Mouse (Mus musculus) C2C12 (cell line): Measurements from ENCODE around the gene Atp8a2. TPM values are rescaled to one million over a fixed set of nuclear protein-coding genes. Genes with fewer than 3 reads are reported as not detected.

ENCODE experiments used
- H3K27me3 ChIP-seq: one replicate; pipeline ENCODE4 v1.6.1; 2011; ENCODE audit not compliant: control insufficient read depth, insufficient read depth, insufficient read length
- H3K36me3 ChIP-seq: one replicate; pipeline ENCODE4 v1.6.1; 2011; ENCODE audit not compliant: control insufficient read depth, insufficient read depth
- H3K4me3 ChIP-seq: one replicate; pipeline ENCODE4 v1.5.1; 2011; ENCODE audit warnings: mild to moderate bottlenecking, control low read depth; ENCODE audit not compliant: poor library complexity, insufficient read depth, severe bottlenecking
- H3K79me2 ChIP-seq: one replicate; pipeline ENCODE4 v1.6.1; 2011; ENCODE audit not compliant: control insufficient read depth, insufficient read depth
- H3K79me3 ChIP-seq: one replicate; pipeline ENCODE4 v1.6.1; 2011; ENCODE audit warnings: low read depth, control low read depth
- H3ac ChIP-seq: one replicate; pipeline ENCODE3; 2011; ENCODE audit warnings: low read depth; ENCODE audit not compliant: control insufficient read depth, insufficient read length
- CEBPB ChIP-seq: IDR thresholded peaks from one replicate; pipeline ENCODE4 v1.6.1; 2011; ENCODE audit warnings: low read depth, mild to moderate bottlenecking, control low read depth, moderate library complexity
- CTCF ChIP-seq: IDR thresholded peaks from one replicate; pipeline ENCODE4 v1.5.1; 2011; ENCODE audit not compliant: control insufficient read depth, insufficient read depth, insufficient read length
- FOSL1 ChIP-seq: IDR thresholded peaks from one replicate; pipeline ENCODE4 v1.8.0; 2011; ENCODE audit warnings: mild to moderate bottlenecking, low read length; ENCODE audit not compliant: poor library complexity, insufficient read depth, severe bottlenecking
- MAX ChIP-seq: IDR thresholded peaks from one replicate; pipeline ENCODE4 v1.6.1; 2011; ENCODE audit warnings: mild to moderate bottlenecking, control low read depth
- MYOD1 ChIP-seq: IDR thresholded peaks from one replicate; pipeline ENCODE4 v1.6.1; 2011; ENCODE audit warnings: low read depth; ENCODE audit not compliant: control insufficient read depth, insufficient read length
- MYOG ChIP-seq: IDR thresholded peaks from one replicate; pipeline ENCODE4 v1.6.1; 2011; ENCODE audit not compliant: control insufficient read depth, insufficient read length; ENCODE audit errors: extremely low read depth
- USF1 ChIP-seq: IDR thresholded peaks from one replicate; pipeline ENCODE4 v1.6.1; 2011; ENCODE audit warnings: low read depth, mild to moderate bottlenecking, control low read depth, moderate library complexity
- polyA plus RNA-seq: library from polyadenylated mRNA; unstranded; fragments of >200 nt; fragmentation: generic; extraction: Trizol; gene quantifications from one replicate; pipeline ENCODE4 v1.2.1, GENCODE M21; 2012; ENCODE audit warnings: missing spikeins

The Atp8a2 gene
- polyA plus RNA-seq, 1 experiment: under 0.01 TPM

DNA sequence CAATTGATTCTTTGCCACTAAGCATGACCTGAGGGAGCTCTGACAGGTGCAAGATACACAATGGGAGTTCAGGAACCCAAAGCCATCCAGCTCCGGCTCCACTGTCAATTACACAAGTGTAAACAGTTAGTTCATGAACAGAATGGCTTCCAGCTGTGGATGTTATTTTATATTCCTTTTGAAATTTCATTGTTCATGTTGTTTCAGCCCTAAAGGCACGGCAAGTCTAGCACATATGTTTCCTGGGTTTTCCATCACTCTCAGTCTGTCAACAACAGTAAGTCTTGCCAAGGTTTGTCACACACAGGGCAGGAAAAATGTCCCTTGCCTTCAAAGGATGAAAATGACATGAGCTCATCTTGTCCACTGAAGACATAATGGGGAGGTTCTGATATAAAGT is 166.3 kb downstream of the Atp8a2 start:
- no peaks in the 10 kb centered on the region for H3K79me2 ChIP-seq
- no peak overlapping the region for H3K4me3 ChIP-seq
- no peaks in the 10 kb centered on the region for H3K27me3 ChIP-seq
- no peaks in the 10 kb centered on the region for H3K36me3 ChIP-seq
- no peak for TF ChIP-seq FOSL1
- TF ChIP-seq MYOD1: no peak
- TF ChIP-seq CTCF: no peak
- H3K79me3 ChIP-seq: no peaks in the 10 kb centered on the region
- H3ac ChIP-seq: no peak overlapping the region

DNA sequence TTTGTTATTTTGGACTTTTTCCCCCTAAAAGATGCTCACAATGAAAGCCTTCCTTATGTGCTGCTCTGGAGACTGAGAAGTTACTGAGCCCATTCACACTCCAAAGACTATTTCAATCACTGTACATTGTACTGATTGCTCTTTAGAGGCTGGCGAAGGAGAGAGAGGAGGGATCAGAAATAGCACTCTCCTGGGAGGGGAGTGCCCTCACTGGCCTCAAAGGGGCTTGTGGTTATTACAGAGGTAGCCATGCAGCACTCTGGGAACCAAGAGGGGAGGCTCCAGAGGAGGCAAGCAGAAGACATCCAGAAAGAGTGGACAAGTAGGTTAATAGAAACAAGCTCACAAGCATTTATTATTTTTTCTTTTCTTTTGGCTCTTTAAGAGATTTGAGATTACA is 169.8 kb downstream of the Atp8a2 start:
- no peak overlapping the region for H3K4me3 ChIP-seq
- H3ac ChIP-seq: no peak overlapping the region
- no peaks in the 10 kb centered on the region for H3K79me2 ChIP-seq
- H3K79me3 ChIP-seq: no peaks in the 10 kb centered on the region
- TF ChIP-seq CTCF (no peak), MYOG (no peak), CEBPB (no peak), FOSL1 (no peak), USF1 (no peak), MAX (no peak), MYOD1 (no peak)
- no peaks in the 10 kb centered on the region for H3K27me3 ChIP-seq
- H3K36me3 ChIP-seq: no peaks in the 10 kb centered on the region

DNA sequence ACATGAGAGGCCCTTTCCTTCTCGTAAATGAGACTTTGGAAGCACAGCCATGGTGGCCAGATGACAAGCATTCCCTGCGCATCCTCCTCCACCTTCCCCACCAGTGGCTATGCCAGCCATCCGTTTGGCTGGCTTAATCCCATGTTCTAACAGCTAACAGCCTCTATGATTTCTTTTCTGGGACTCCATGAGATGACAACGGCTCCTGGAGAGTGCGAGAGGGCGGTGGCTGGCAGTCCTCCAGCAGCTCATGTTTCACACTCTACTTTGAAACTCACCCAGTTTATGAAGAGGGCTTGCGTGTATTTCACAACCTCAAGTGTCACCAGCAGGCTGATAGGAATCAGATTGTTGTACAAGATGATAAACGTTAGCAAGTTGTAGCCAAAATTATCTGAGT is 170.3 kb downstream of the Atp8a2 start:
- H3K36me3 ChIP-seq: no peaks in the 10 kb centered on the region
- TF ChIP-seq MYOD1 (no peak), CEBPB (peak; percentile 8)
- no peaks in the 10 kb centered on the region for H3K79me2 ChIP-seq
- H3K27me3 ChIP-seq: no peaks in the 10 kb centered on the region
- no peak overlapping the region for H3K4me3 ChIP-seq
- H3K79me3 ChIP-seq: no peaks in the 10 kb centered on the region
- H3ac ChIP-seq: no peak overlapping the region

DNA sequence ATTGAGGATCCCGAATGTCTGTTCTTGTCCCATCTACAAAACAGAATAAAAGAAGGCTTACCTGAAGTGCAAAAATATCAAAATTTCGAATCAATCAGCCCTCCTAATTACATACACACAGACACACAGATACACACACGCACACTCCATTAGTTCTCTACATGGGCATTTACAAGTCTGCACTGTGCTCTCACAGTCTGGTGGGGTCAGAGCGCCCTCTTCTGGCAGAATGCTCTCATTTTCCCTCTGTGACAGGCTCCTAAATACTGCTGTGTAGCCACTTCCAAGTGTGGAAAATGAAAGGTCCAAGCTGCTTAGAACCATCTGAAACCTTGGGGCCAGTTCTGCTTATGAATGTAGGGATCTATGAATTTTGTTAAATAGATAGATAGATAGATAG is 181.1 kb downstream of the Atp8a2 start:
- TF ChIP-seq CEBPB (no peak), CTCF (peak; percentile 63)

DNA sequence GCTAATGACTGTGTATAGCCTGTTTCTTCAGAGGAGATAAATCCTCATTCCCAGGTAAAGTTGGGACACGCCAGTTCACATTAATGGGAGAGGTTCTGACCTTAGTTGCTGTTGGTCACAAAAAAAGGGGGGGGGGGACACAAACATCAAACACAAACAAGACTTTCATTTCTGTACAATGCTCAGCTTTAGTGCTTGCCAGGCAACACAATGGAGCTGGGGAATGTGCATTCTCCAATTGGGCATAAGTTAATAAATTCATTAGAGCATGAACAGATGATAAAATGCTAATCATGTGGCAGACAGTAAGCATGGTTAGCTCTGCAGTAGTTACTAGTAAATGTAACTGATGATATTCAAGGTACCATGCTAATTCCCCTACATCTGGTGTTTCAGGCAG is 195.2 kb downstream of the Atp8a2 start:
- H3K79me2 ChIP-seq: no peaks in the 10 kb centered on the region
- no peaks in the 10 kb centered on the region for H3K36me3 ChIP-seq
- no peaks in the 10 kb centered on the region for H3K79me3 ChIP-seq
- H3K27me3 ChIP-seq: no peaks in the 10 kb centered on the region
- H3K4me3 ChIP-seq: no peak overlapping the region
- TF ChIP-seq MYOD1 (no peak), USF1 (no peak), CTCF (no peak), MYOG (no peak), MAX (no peak), FOSL1 (no peak), CEBPB (no peak)
- no peak overlapping the region for H3ac ChIP-seq

More for the DNA sequence above, 181.1 kb downstream of the Atp8a2 start:
- H3ac ChIP-seq: no peak overlapping the region
- H3K79me3 ChIP-seq: no peaks in the 10 kb centered on the region
- no peak overlapping the region for H3K4me3 ChIP-seq
- H3K36me3 ChIP-seq: no peaks in the 10 kb centered on the region
- peaks cover 16% of the 10 kb centered on the region for H3K27me3 ChIP-seq
- H3K79me2 ChIP-seq: no peaks in the 10 kb centered on the region

DNA sequence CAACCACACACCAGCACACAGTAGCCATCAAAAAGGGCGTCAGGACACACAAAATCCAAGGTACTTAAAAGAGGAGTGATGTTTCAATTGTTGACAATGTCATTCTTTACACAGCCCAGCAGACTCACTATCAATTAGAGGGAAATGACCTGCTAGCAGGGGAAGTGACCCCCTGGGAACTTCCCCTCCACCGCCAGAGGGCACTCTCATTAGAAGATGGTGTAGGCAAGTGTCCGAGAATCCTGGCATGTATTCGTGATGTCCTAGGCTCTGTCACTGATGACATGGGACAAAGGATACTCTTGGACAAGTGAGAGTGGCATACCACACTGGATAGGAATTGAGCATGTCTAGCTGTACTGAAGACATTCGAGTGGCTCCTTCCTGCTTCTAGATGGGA is 208.1 kb downstream of the Atp8a2 start:
- TF ChIP-seq USF1: no peak
- no peak for TF ChIP-seq MAX
- TF ChIP-seq FOSL1: no peak
- no peak for TF ChIP-seq CTCF
- no peak for TF ChIP-seq MYOG
- no peak for TF ChIP-seq MYOD1
- no peak for TF ChIP-seq CEBPB
- Histone ChIP-seq H3K79me3 (no peaks in the 10 kb centered on the region), H3K27me3 (peaks cover 4% of the 10 kb centered on the region), H3ac (no peak overlapping the region), H3K36me3 (no peaks in the 10 kb centered on the region), H3K4me3 (no peak overlapping the region), H3K79me2 (no peaks in the 10 kb centered on the region)
